Mouse (Mus musculus) embryonic fibroblast, embryonic 13.5 days (primary cell): Measurements from ENCODE around the gene Pole.

Experiments used
- CTCF ChIP-seq: IDR thresholded peaks from 2 replicates; pipeline ENCODE4 v1.5.1; 2011; ENCODE audit warnings: mild to moderate bottlenecking, control low read depth, low read length, moderate library complexity, borderline replicate concordance; ENCODE audit not compliant: insufficient read depth
- POLR2A ChIP-seq: IDR thresholded peaks from 2 replicates; pipeline ENCODE4 v1.6.1; 2011; ENCODE audit warnings: low read depth, mild to moderate bottlenecking, control low read depth, low read length, moderate library complexity

DNA sequence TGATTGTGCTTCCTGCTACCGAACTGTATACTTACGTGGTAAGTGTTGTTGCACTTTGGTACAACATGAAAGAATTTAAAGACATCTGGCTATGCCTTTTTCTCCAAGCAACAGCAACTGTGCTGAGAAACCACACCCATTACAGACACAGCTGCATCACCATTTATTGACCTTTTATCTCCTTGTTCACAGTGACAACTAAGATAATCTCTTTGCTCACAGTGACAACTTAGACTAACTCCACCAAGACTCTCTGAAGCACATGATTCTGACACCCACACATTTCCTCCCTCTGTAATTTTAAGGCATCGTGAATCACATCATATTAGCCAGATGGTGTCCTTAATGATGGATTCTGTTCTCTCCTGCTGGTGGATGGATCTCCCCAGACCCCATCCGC, 12.0 kb upstream of the Pole start:
- TF ChIP-seq POLR2A (no peak), CTCF (no peak)
